Mouse (Mus musculus) hindbrain, embryonic 12.5 days (tissue): ENCODE results near the gene Trp53i13. TPM values are rescaled to one million over a fixed set of nuclear protein-coding genes. Genes with fewer than 3 reads are reported as not detected.

Experiments used
- ATAC-seq: fragments of 200-750 bp; cut with Nextera tagmentation; 2 replicates; pipeline ENCODE4 v1.8.0; 2017; ENCODE audit warnings: moderate TSS enrichment; ENCODE audit not compliant: low FRiP score
- H3K27ac ChIP-seq: fragments of 300-500 bp; sonication (generic); 2 replicates; pipeline ENCODE4 v1.5.1; 2016; ENCODE audit warnings: mild to moderate bottlenecking
- H3K27me3 ChIP-seq: fragments of 300-500 bp; sonication (generic); 2 replicates; pipeline ENCODE4 v1.6.1; 2016; ENCODE audit warnings: mild to moderate bottlenecking
- H3K36me3 ChIP-seq: fragments of 300-500 bp; sonication (generic); 2 replicates; pipeline ENCODE4 v1.6.1; 2016; ENCODE audit warnings: mild to moderate bottlenecking
- H3K4me1 ChIP-seq: fragments of 300-500 bp; sonication (generic); 2 replicates; pipeline ENCODE4 v1.6.1; 2016
- H3K4me2 ChIP-seq: fragments of 300-500 bp; sonication (generic); replicated peaks from 2 replicates; pipeline ENCODE4 v1.6.1; 2016; ENCODE audit warnings: mild to moderate bottlenecking
- H3K4me3 ChIP-seq: fragments of 300-500 bp; sonication (generic); 2 replicates; pipeline ENCODE4 v1.5.1; 2016; ENCODE audit warnings: mild to moderate bottlenecking
- H3K9ac ChIP-seq: fragments of 300-500 bp; sonication (generic); 2 replicates; pipeline ENCODE4 v1.6.1; 2016; ENCODE audit warnings: mild to moderate bottlenecking, moderate library complexity
- H3K9me3 ChIP-seq: fragments of 300-500 bp; sonication (generic); replicated peaks from 2 replicates; pipeline ENCODE4 v1.6.1; 2016; ENCODE audit warnings: mild to moderate bottlenecking
- WGBS: fragments of 180-500 bp; shearing (Covaris S2); methylation state at CpG from one replicate; pipeline ENCODE4 v1.1.7; 2016; 5-methylcytosine and 5-hydroxymethylcytosine counted together
- polyA plus RNA-seq: library from polyadenylated mRNA; unstranded; fragments of >200 nt; fragmentation: Nextera tagmentation; extraction: Ambion mirVana; gene quantifications from 2 replicates; pipeline ENCODE4 v1.2.1, GENCODE M21; 2016

Trp53i13 gene
- polyA plus RNA-seq, 1 experiment from 2014 or later: 32.3 TPM

GRCm38 (mm10) chr11:77486798-77487197 lies 29.0 kb downstream of the Trp53i13 start:
- Histone ChIP-seq H3K9ac (peak overlapping the region; percentile 47; the same call in 1 of the 2 replicates), H3K27ac (peak overlapping the region; percentile 66; the same call in 1 of the 2 replicates), H3K9me3 (no peaks in the 10 kb centered on the region), H3K4me3 (peak overlapping the region; percentile 94), H3K4me1 (peaks cover 73% of the 10 kb centered on the region), H3K4me2 (peak overlapping the region; percentile 69), H3K36me3 (no peaks in the 10 kb centered on the region), H3K27me3 (no peaks in the 10 kb centered on the region)
- ATAC-seq: no peak
- 64% methylated on average over 5 of the region's 5 CpGs for WGBS

- Histone ChIP-seq H3K9me3 (no peaks in the 10 kb centered on the region), H3K4me2 (peak overlapping the region; percentile 69; the same call in 1 of the 2 replicates), H3K4me1 (peaks cover 59% of the 10 kb centered on the region), H3K4me3 (0 out of 2 replicates have a peak overlapping the region, but pooled peaks have one; percentile 1), H3K36me3 (no peaks in the 10 kb centered on the region), H3K27ac (peak overlapping the region; percentile 64), H3K27me3 (no peaks in the 10 kb centered on the region), H3K9ac (no peak overlapping the region; the same call in 1 of the 2 replicates)
- ATAC-seq: no peak
- 42% methylated on average over 6 of the region's 6 CpGs for WGBS
Measured at GRCm38 (mm10) chr11:77485229-77485628, 30.6 kb downstream of the Trp53i13 start.

DNA sequence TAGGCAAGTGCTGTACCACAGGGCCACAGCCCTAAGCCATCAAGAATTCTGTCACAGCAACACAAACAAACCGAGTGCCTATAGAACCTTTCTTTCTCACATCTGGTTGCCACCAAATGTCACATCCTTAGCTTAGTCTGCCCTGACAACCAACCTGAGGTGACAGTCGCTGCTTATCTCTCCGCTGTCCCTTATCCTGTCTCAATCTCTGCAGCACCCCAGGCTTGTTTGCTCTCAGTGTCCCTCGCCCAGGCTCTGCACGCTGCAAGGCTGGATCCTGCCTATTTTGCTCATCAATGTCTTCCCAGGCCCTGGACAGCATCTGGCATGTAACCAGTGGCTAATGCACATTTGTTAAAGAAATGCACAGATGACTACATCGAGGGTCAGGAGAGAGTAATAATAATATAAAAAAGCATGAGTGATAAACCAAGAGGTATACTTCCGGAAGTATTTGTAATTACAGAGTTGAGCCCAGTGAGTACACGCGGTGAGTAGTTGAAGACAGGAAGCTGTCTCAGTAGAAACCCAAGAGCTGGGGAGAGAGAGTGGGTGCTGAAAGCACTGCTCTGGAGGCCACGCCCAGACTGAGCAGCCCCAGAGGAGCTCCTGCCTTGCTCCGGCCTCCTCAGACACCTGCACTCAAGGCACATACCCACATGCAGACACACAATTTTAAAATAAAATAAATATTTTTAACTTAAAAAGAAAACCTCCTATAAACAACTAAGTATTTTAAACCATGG lies 32.1 kb downstream of the Trp53i13 start:
- no peak overlapping the region for H3K9ac ChIP-seq
- no peak for ATAC-seq
- no peaks in the 10 kb centered on the region for H3K36me3 ChIP-seq
- no peak overlapping the region for H3K4me2 ChIP-seq
- no peak overlapping the region for H3K4me3 ChIP-seq
- WGBS: 64% methylated on average over 11 of the region's 11 CpGs
- H3K27ac ChIP-seq: no peak overlapping the region
- no peaks in the 10 kb centered on the region for H3K27me3 ChIP-seq
- no peaks in the 10 kb centered on the region for H3K9me3 ChIP-seq
- peaks cover 54% of the 10 kb centered on the region for H3K4me1 ChIP-seq

- H3K4me1 ChIP-seq: peaks cover 48% of the 10 kb centered on the region
- WGBS: 69% methylated on average over 3 of the region's 3 CpGs
- no peak for ATAC-seq
Measured at GRCm38 (mm10) chr11:77483043-77483442, 32.7 kb downstream of the Trp53i13 start.

DNA sequence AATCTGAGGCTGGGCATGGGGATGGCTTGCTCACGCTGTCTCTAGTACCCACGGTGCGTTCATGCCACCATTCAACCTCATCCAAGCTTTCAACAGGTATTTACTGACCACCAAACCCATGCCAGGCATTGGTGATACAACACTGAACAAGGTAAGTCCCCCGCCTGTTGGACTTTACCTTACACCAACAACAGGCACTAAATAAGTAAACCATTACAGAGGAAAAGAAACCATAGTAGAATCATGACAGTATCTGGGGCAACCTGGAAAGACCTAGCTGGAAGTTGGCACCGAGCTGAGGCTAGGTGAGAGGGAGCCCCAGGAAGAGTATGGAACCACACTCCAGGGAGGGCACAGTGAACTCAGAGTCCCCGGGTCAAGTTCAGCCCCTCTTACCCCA lies 38.9 kb downstream of the Trp53i13 start:
- no peak for ATAC-seq
- WGBS: 90% methylated on average over 6 of the region's 6 CpGs

More at GRCm38 (mm10) chr11:77483043-77483442, 32.7 kb downstream of the Trp53i13 start:
- Histone ChIP-seq H3K27ac (no peak overlapping the region), H3K27me3 (no peaks in the 10 kb centered on the region), H3K36me3 (no peaks in the 10 kb centered on the region), H3K4me3 (no peak overlapping the region), H3K4me2 (no peak overlapping the region), H3K9ac (no peak overlapping the region), H3K9me3 (no peaks in the 10 kb centered on the region)

DNA sequence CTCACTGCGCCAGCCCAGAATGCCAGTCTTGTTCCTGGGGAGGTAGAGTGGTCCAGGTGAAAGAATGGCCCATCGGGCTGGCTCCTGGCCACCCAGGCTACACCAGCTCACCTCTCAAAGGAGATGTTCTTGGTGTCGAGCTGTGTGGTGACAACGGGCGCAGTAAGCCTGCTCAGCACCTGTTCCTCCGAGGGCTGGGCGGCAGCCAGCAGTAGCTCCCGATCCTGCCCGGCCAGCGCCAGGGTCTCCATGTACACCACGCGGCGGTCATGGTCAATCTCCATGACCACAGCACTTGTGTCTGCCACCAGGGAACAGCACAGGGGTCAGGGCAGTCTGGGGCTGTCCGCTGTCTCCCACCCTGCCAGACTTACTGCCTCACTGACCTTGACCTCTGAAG lies 39.6 kb downstream of the Trp53i13 start:
- H3K9me3 ChIP-seq: no peaks in the 10 kb centered on the region
- ATAC-seq: no peak
- no peak overlapping the region for H3K9ac ChIP-seq
- H3K27ac ChIP-seq: no peak overlapping the region
- H3K36me3 ChIP-seq: peaks cover 44% of the 10 kb centered on the region
- WGBS: 92% methylated on average over 14 of the region's 14 CpGs
- no peaks in the 10 kb centered on the region for H3K27me3 ChIP-seq
- no peak overlapping the region for H3K4me3 ChIP-seq
- H3K4me1 ChIP-seq: no peaks in the 10 kb centered on the region
- no peak overlapping the region for H3K4me2 ChIP-seq

More for the DNA sequence above, 38.9 kb downstream of the Trp53i13 start:
- H3K4me1 ChIP-seq: no peaks in the 10 kb centered on the region
- H3K9ac ChIP-seq: no peak overlapping the region
- no peak overlapping the region for H3K4me2 ChIP-seq
- H3K4me3 ChIP-seq: no peak overlapping the region
- H3K27me3 ChIP-seq: no peaks in the 10 kb centered on the region
- H3K27ac ChIP-seq: no peak overlapping the region
- no peaks in the 10 kb centered on the region for H3K9me3 ChIP-seq
- peaks cover 37% of the 10 kb centered on the region for H3K36me3 ChIP-seq

GRCm38 (mm10) chr11:77472775-77473174 lies 43.0 kb downstream of the Trp53i13 start:
- Histone ChIP-seq H3K9me3 (no peaks in the 10 kb centered on the region), H3K4me3 (no peak overlapping the region), H3K9ac (no peak overlapping the region), H3K27ac (no peak overlapping the region), H3K4me1 (peaks cover 1% of the 10 kb centered on the region), H3K4me2 (no peak overlapping the region), H3K27me3 (peaks cover 11% of the 10 kb centered on the region), H3K36me3 (peaks cover 52% of the 10 kb centered on the region)
- WGBS: 94% methylated on average over 16 of the region's 16 CpGs
- no peak for ATAC-seq

GRCm38 (mm10) chr11:77471407-77471806 lies 44.4 kb downstream of the Trp53i13 start:
- Histone ChIP-seq H3K27ac (no peak overlapping the region), H3K36me3 (peaks cover 49% of the 10 kb centered on the region), H3K27me3 (peaks cover 25% of the 10 kb centered on the region), H3K4me2 (no peak overlapping the region), H3K9ac (no peak overlapping the region), H3K4me1 (peaks cover 4% of the 10 kb centered on the region), H3K9me3 (no peaks in the 10 kb centered on the region), H3K4me3 (no peak overlapping the region)
- WGBS: 67% methylated on average over 28 of the region's 29 CpGs
- no peak for ATAC-seq

DNA sequence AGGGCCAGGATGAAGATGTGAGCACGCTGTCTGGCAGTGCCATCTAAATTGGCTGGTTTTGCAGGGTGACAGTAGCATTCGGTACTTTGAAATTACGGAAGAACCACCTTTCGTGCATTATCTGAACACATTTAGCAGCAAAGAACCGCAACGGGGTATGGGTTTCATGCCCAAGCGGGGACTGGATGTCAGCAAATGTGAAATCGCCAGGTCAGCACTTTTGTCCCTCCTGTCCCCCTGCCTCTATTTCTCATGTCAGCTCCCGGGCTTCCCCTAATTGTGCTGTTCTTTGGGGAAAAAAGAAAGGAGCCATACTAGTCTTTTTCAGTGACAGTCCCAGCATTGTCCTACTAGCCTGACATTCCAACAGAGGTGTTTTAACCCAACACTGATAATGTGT lies 47.4 kb downstream of the Trp53i13 start:
- no peak for ATAC-seq
- no peaks in the 10 kb centered on the region for H3K9me3 ChIP-seq
- H3K36me3 ChIP-seq: peaks cover 30% of the 10 kb centered on the region
- no peak overlapping the region for H3K9ac ChIP-seq
- H3K4me1 ChIP-seq: peaks cover 7% of the 10 kb centered on the region
- H3K27me3 ChIP-seq: peaks cover 53% of the 10 kb centered on the region
- H3K27ac ChIP-seq: no peak overlapping the region
- H3K4me3 ChIP-seq: no peak overlapping the region
- no peak overlapping the region for H3K4me2 ChIP-seq
- WGBS: 77% methylated on average over 9 of the region's 9 CpGs

DNA sequence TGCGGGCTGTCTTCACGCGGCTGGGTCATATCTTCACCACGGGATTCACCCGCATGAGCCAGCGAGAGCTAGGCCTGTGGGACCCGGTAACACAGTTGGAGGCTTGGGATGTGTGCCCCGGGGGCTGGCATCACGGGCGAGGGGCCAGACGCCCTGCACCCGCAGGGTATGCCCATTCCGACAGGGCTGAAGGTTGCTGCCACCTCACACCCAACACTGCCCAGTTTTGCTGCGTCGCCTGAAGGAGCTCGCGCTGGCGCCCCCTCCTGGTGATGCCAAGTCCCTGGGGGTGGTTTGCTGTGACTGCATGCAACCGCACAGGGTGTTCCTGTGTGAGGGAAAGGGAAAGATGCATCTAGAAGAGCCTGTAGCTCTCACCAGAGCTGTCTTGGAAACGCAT lies 48.0 kb downstream of the Trp53i13 start:
- Histone ChIP-seq H3K9ac (no peak overlapping the region), H3K27me3 (peaks cover 59% of the 10 kb centered on the region), H3K36me3 (peaks cover 23% of the 10 kb centered on the region), H3K4me3 (no peak overlapping the region), H3K4me2 (peak overlapping the region; percentile 33), H3K9me3 (no peaks in the 10 kb centered on the region), H3K27ac (no peak overlapping the region), H3K4me1 (peaks cover 8% of the 10 kb centered on the region)
- no peak for ATAC-seq
- 17% methylated on average over 20 of the region's 20 CpGs for WGBS

- no peaks in the 10 kb centered on the region for H3K9me3 ChIP-seq
- H3K9ac ChIP-seq: peak overlapping the region; percentile 13; the same call in 1 of the 2 replicates
- peak overlapping the region; percentile 9; the same call in 1 of the 2 replicates for H3K4me2 ChIP-seq
- peaks cover 14% of the 10 kb centered on the region for H3K4me1 ChIP-seq
- H3K4me3 ChIP-seq: no peak overlapping the region
- peaks cover 66% of the 10 kb centered on the region for H3K27me3 ChIP-seq
- 2% methylated on average over 25 of the region's 25 CpGs for WGBS
- H3K36me3 ChIP-seq: peaks cover 17% of the 10 kb centered on the region
- H3K27ac ChIP-seq: no peak overlapping the region
- ATAC-seq: no peak
Measured at GRCm38 (mm10) chr11:77467157-77467556, 48.6 kb downstream of the Trp53i13 start.

- no peak overlapping the region for H3K9ac ChIP-seq
- peak overlapping the region; percentile 9; the same call in 1 of the 2 replicates for H3K4me2 ChIP-seq
- H3K27ac ChIP-seq: no peak overlapping the region
- H3K27me3 ChIP-seq: peaks cover 71% of the 10 kb centered on the region
- H3K4me1 ChIP-seq: peaks cover 18% of the 10 kb centered on the region
- peaks cover 11% of the 10 kb centered on the region for H3K36me3 ChIP-seq
- ATAC-seq: no peak
- H3K4me3 ChIP-seq: no peak overlapping the region
- WGBS: 29% methylated on average over 9 of the region's 9 CpGs
- no peaks in the 10 kb centered on the region for H3K9me3 ChIP-seq
Measured at GRCm38 (mm10) chr11:77466544-77466943, 49.2 kb downstream of the Trp53i13 start.

- Histone ChIP-seq H3K36me3 (no peaks in the 10 kb centered on the region), H3K4me3 (no peak overlapping the region), H3K27ac (no peak overlapping the region), H3K9me3 (no peaks in the 10 kb centered on the region), H3K4me2 (no peak overlapping the region), H3K27me3 (peaks cover 86% of the 10 kb centered on the region), H3K4me1 (peaks cover 18% of the 10 kb centered on the region), H3K9ac (no peak overlapping the region)
- 48% methylated on average over 3 of the region's 3 CpGs for WGBS
- no peak for ATAC-seq
Measured at GRCm38 (mm10) chr11:77465111-77465510, 50.7 kb downstream of the Trp53i13 start.
